Mouse (Mus musculus) embryonic stem cell, embryonic (primary cell): ENCODE measurements at regions not wholly inside any gene's neighbourhood (a gene's known extent, or its start where the extent isn't known, plus 50 kb on each side); places are given as distances from the start of the nearest gene placed in this dataset.

Experiments
- CTCF ChIA-PET, 4 experiments: fragments of 300-600 bp in 2 of 4; fragments of 350-600 bp in 2 of 4; sonication (Branson Sonifier 250); formaldehyde crosslinking; loops; one replicate each; lab custom pipeline; 2022; ENCODE audit warnings: inconsistent platforms in 2 of 4; lab: Charles Lee
- POLR2A ChIA-PET, 4 experiments: fragments of 300-600 bp in 2 of 4; fragments of 350-600 bp in 2 of 4; sonication (Branson Sonifier 250); formaldehyde crosslinking; loops; one replicate each; lab custom pipeline; 2022; ENCODE audit warnings: antibody characterized with exemption in 4 of 4, inconsistent platforms in 1 of 4; lab: Charles Lee

GRCm38 (mm10) chr6:39283761-39284415, 77.3 kb upstream of the Kdm7a start:
- CTCF ChIA-PET, result interaction anchor here in 2 of 4 experiments (0.6 to 1.4 kb wide), 3 partner anchors 8 to 60 kb away, joined by 3 to 6 read pairs (median 3); no protein-coding TSS in a partner anchor
- POLR2A ChIA-PET, result interaction anchor here in 3 of 4 experiments (0.8 to 2.3 kb wide), 14 partner anchors 9 to 73 kb away, joined by 3 to 16 read pairs (median 4); no protein-coding TSS in a partner anchor

- ChIA-PET CTCF (interaction anchor here in 3 of 4 experiments (0.6 to 1.0 kb wide), 3 partner anchors 9 to 40 kb away, joined by 3 to 4 read pairs (median 4); no protein-coding TSS in a partner anchor), POLR2A (interaction anchor here in 2 of 4 experiments (1.6 to 1.9 kb wide), 2 partner anchors 18 kb away, joined by 4 to 8 read pairs; no protein-coding TSS in a partner anchor)
Observed at GRCm38 (mm10) chr6:39278317-39278716, 71.7 kb upstream of the Kdm7a start.

DNA sequence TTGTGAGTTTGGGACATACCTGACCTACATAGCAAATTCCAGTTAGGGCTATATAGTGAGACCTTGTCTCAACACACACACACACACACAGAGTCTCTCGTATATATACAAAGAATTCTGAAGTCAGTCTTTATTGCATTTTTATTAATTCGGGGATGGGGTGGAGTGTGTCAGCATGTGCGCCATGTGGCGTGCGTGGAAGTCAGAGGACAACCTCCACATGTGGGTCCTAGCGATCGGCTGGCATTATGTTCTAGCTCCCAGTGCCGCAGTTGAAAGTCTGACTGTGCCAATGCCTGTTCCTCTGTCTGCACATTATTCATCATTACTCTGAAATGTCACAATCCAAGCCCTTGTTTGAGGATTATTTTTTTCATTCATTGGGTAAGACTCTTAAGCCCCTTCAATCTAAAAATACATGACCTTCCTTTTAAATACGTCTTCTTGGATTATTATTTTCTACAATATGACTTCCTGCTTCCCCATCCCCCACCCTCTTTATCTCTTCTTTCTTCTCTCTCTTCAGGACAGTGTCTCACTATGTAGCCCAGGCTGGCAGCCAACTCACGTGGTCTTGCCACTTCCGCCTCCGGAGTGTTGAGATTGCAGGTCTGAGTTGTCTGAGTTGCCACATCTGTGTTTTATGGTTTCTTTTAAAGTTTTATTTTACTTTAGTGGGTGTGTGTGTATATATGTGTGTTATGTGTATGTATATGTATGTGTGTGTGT, 68.3 kb upstream of the Kdm7a start:
- POLR2A ChIA-PET, result interaction anchor here in 2 of 4 experiments (0.7 to 1.6 kb wide), 2 partner anchors 27 to 259 kb away, joined by 3 to 4 read pairs; no protein-coding TSS in a partner anchor
- CTCF ChIA-PET, result no interaction called here

GRCm38 (mm10) chr6:39273427-39273826, 66.8 kb upstream of the Kdm7a start:
- CTCF ChIA-PET, result interaction anchor here (0.5 to 1.3 kb wide), 8 partner anchors 70 to 348 kb away, joined by 3 to 8 read pairs (median 3); no protein-coding TSS in a partner anchor
- POLR2A ChIA-PET, result interaction anchor here in 2 of 4 experiments (0.5 to 1.6 kb wide), 4 partner anchors 11 to 135 kb away, joined by 3 to 4 read pairs (median 4); no protein-coding TSS in a partner anchor

GRCm38 (mm10) chr6:39270457-39270856, 63.9 kb upstream of the Kdm7a start:
- ChIA-PET CTCF (interaction anchor here in 3 of 4 experiments (0.5 to 0.7 kb wide), 3 partner anchors 24 to 472 kb away, joined by 3 to 4 read pairs (median 4); no protein-coding TSS in a partner anchor), POLR2A (interaction anchor here in 1 of 4 experiments (0.7 kb wide), 1 partner anchor 67 kb away, joined by 16 read pairs; no protein-coding TSS in a partner anchor)

- ChIA-PET CTCF (interaction anchor here in 3 of 4 experiments (0.6 to 1.3 kb wide), 7 partner anchors 8 to 1034 kb away, joined by 3 to 6 read pairs (median 4); no protein-coding TSS in a partner anchor), POLR2A (interaction anchor here in 2 of 4 experiments (0.7 to 2.8 kb wide), 12 partner anchors 7 to 857 kb away, joined by 3 to 14 read pairs (median 4); partner anchors contain the start of gene Kdm7a (in 1 of the 2))
Observed at GRCm38 (mm10) chr6:39269706-39270105, 63.1 kb upstream of the Kdm7a start.

GRCm38 (mm10) chr6:39268647-39269428, 62.2 kb upstream of the Kdm7a start:
- ChIA-PET POLR2A (interaction anchor here in 3 of 4 experiments (0.6 to 2.8 kb wide), 24 partner anchors 7 to 856 kb away, joined by 3 to 14 read pairs (median 4); partner anchors contain the start of gene Kdm7a (in 1 of the 3)), CTCF (interaction anchor here (0.5 to 1.3 kb wide), 14 partner anchors 8 to 1035 kb away, joined by 3 to 9 read pairs (median 4); no protein-coding TSS in a partner anchor)

- POLR2A ChIA-PET, result interaction anchor here in 3 of 4 experiments (0.6 to 1.7 kb wide), 5 partner anchors 12 to 183 kb away, joined by 3 to 9 read pairs (median 4); no protein-coding TSS in a partner anchor
- CTCF ChIA-PET, result interaction anchor here in 1 of 4 experiments (1.1 kb wide), 1 partner anchor 19 kb away, joined by 5 read pairs; no protein-coding TSS in a partner anchor
Observed at GRCm38 (mm10) chr6:39264722-39265121, 58.1 kb upstream of the Kdm7a start.

GRCm38 (mm10) chr6:39263615-39264014, 57.0 kb upstream of the Kdm7a start:
- POLR2A ChIA-PET, result interaction anchor here in 3 of 4 experiments (0.6 to 1.7 kb wide), 7 partner anchors 21 to 301 kb away, joined by 3 to 5 read pairs (median 3); no protein-coding TSS in a partner anchor

DNA sequence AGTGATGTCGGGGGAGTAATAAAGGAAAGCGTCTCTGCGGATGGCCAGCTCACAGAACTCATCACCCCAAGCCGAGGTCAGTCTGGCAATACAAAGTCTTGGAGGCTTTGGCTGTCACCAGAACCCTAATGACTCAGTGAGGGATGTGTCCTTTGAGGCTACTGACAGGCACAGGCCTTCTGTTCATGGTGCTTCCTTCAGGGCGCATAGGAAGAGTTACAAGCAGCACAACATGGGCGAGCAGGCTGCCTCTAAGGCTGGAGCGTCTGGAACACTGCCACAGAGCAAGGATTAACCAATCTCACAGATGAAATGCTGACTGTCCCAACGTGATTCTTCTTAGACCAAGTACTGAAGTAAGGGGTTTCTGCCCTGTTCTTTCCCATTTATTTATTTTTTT, 55.4 kb upstream of the Kdm7a start:
- CTCF ChIA-PET, result interaction anchor here in 1 of 4 experiments (0.6 kb wide), 1 partner anchor 145 kb away, joined by 5 read pairs; no protein-coding TSS in a partner anchor
- POLR2A ChIA-PET, result no interaction called here

More at GRCm38 (mm10) chr6:39263615-39264014, 57.0 kb upstream of the Kdm7a start:
- CTCF ChIA-PET, result interaction anchor here in 1 of 4 experiments (0.7 kb wide), 1 partner anchor 58 kb away, joined by 3 read pairs; no protein-coding TSS in a partner anchor

GRCm38 (mm10) chr6:39260480-39260879, 53.9 kb upstream of the Kdm7a start:
- POLR2A ChIA-PET, result interaction anchor here in 1 of 4 experiments (0.6 kb wide), 1 partner anchor 620 kb away, joined by 3 read pairs; no protein-coding TSS in a partner anchor
- CTCF ChIA-PET, result no interaction called here

DNA sequence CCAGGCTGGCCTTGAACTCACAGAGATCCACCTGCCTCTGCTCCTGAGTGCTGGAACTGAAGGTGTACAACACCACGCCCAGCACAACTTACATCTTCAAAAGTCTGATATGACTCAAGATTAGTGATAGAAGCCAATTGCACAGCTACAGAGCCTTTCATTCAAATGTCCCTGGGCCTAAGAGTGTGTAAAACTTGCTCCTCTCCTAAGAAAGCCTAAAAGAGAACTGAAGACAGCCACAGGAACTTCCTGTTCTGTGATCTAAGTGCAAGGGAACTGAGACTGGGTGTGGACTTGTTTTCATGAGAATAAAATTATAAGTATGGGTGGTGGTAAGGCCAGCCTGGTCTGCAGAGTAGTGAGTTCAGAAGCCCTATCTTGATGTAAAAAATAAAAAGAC, 52.5 kb upstream of the Kdm7a start:
- CTCF ChIA-PET, result interaction anchor here in 1 of 4 experiments (0.6 kb wide), 1 partner anchor 71 kb away, joined by 3 read pairs; no protein-coding TSS in a partner anchor
- POLR2A ChIA-PET, result interaction anchor here in 1 of 4 experiments (3.1 kb wide), 1 partner anchor 33 kb away, joined by 8 read pairs; no protein-coding TSS in a partner anchor

GRCm38 (mm10) chr6:39258656-39259055, 52.1 kb upstream of the Kdm7a start:
- CTCF ChIA-PET, result interaction anchor here in 2 of 4 experiments (0.6 kb wide), 2 partner anchors 19 to 71 kb away, joined by 3 to 4 read pairs; no protein-coding TSS in a partner anchor

GRCm38 (mm10) chr6:39257667-39258395, 51.2 kb upstream of the Kdm7a start:
- ChIA-PET POLR2A (interaction anchor here in 3 of 4 experiments (0.7 to 3.1 kb wide), 11 partner anchors 11 to 344 kb away, joined by 3 to 14 read pairs (median 4); no protein-coding TSS in a partner anchor), CTCF (interaction anchor here (0.5 to 1.2 kb wide), 10 partner anchors 9 to 840 kb away, joined by 3 to 11 read pairs (median 5); no protein-coding TSS in a partner anchor)

More at GRCm38 (mm10) chr6:39258656-39259055, 52.1 kb upstream of the Kdm7a start:
- POLR2A ChIA-PET, result interaction anchor here in 1 of 4 experiments (3.1 kb wide), 1 partner anchor 32 kb away, joined by 8 read pairs; no protein-coding TSS in a partner anchor

DNA sequence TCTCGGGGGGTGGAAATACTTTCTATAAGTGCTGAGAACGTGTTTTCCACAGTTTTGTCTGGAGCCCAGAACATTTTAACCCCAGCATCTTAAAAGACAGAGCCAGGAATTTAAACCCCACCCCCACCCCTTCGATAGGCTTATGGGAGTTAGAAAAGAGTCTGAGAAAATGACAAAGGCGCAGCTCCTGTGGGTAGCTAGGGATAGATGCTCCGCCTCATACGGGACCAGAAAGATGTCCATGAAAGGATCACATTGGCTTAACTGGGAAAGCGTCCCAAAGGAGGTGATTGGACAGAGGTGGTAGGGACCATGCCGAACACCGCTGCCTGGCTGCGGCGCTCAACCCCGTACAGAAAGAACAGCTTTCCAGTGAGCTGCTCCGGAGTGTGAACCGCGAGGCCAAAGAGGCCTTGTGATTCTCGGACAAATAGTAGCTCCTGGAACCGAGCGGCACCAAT, 50.6 kb upstream of the Kdm7a start:
- ChIA-PET POLR2A (interaction anchor here in 3 of 4 experiments (0.7 to 3.1 kb wide), 19 partner anchors 10 to 345 kb away, joined by 3 to 14 read pairs (median 3); no protein-coding TSS in a partner anchor), CTCF (interaction anchor here (0.5 to 1.2 kb wide), 11 partner anchors 9 to 839 kb away, joined by 3 to 11 read pairs (median 4); no protein-coding TSS in a partner anchor)
